Mouse (Mus musculus): Measurements from ENCODE around the gene Larp1b. TPM values are rescaled to one million over a fixed set of nuclear protein-coding genes. Genes with fewer than 3 reads are reported as not detected.

Gene Larp1b
- polyA plus RNA-seq, 1 experiment: 127 TPM

GRCm38 (mm10) chr3:41020687-41021086 lies 71.1 kb downstream of the Larp1b start:
- H3K27ac ChIP-seq (ENCODE audit: control insufficient read depth, insufficient read depth, low read depth, low read length): no peak overlapping the region
- no peaks in the 10 kb centered on the region for H3K27me3 ChIP-seq (ENCODE audit: control insufficient read depth, insufficient read depth, low read length)
- TF ChIP-seq POLR2A (IDR thresholded peaks at IDR 0.05; ENCODE audit: control insufficient read depth, low read depth, low read length): no peak
- TF ChIP-seq CTCF (IDR thresholded peaks at IDR 0.05; ENCODE audit: control insufficient read depth, insufficient read depth, insufficient replicate concordance, low read depth, low read length): no peak
- H3K36me3 ChIP-seq (ENCODE audit: control insufficient read depth, insufficient read depth, low read length): no peaks in the 10 kb centered on the region
- H3K4me3 ChIP-seq (ENCODE audit: control insufficient read depth, low read depth, low read length): no peak overlapping the region
- no peaks in the 10 kb centered on the region for H3K4me1 ChIP-seq (ENCODE audit: control insufficient read depth, insufficient read depth, low read length)

GRCm38 (mm10) chr3:41021980-41022379 lies 72.4 kb downstream of the Larp1b start:
- H3K27ac ChIP-seq (ENCODE audit: control insufficient read depth, insufficient read depth, low read depth, low read length): no peak overlapping the region
- H3K4me1 ChIP-seq (ENCODE audit: control insufficient read depth, insufficient read depth, low read length): no peaks in the 10 kb centered on the region
- TF ChIP-seq POLR2A (IDR thresholded peaks at IDR 0.05; ENCODE audit: control insufficient read depth, low read depth, low read length): no peak
- no peak for TF ChIP-seq CTCF (IDR thresholded peaks at IDR 0.05; ENCODE audit: control insufficient read depth, insufficient read depth, insufficient replicate concordance, low read depth, low read length)
- H3K4me3 ChIP-seq (ENCODE audit: control insufficient read depth, low read depth, low read length): no peak overlapping the region
- no peaks in the 10 kb centered on the region for H3K27me3 ChIP-seq (ENCODE audit: control insufficient read depth, insufficient read depth, low read length)
- H3K36me3 ChIP-seq (ENCODE audit: control insufficient read depth, insufficient read depth, low read length): no peaks in the 10 kb centered on the region; the same call in 1 of the 2 replicates

GRCm38 (mm10) chr3:41030705-41031104 lies 81.1 kb downstream of the Larp1b start:
- Histone ChIP-seq H3K27me3 (ENCODE audit: control insufficient read depth, insufficient read depth, low read length) (no peaks in the 10 kb centered on the region), H3K4me1 (ENCODE audit: control insufficient read depth, insufficient read depth, low read length) (no peaks in the 10 kb centered on the region), H3K4me3 (ENCODE audit: control insufficient read depth, low read depth, low read length) (no peak overlapping the region), H3K27ac (ENCODE audit: control insufficient read depth, insufficient read depth, low read depth, low read length) (no peak overlapping the region), H3K36me3 (ENCODE audit: control insufficient read depth, insufficient read depth, low read length) (no peaks in the 10 kb centered on the region; the same call in 1 of the 2 replicates)
- no peak for TF ChIP-seq POLR2A (IDR thresholded peaks at IDR 0.05; ENCODE audit: control insufficient read depth, low read depth, low read length)
- no peak for TF ChIP-seq CTCF (IDR thresholded peaks at IDR 0.05; ENCODE audit: control insufficient read depth, insufficient read depth, insufficient replicate concordance, low read depth, low read length)

GRCm38 (mm10) chr3:41031286-41032210 lies 81.9 kb downstream of the Larp1b start:
- H3K4me3 ChIP-seq (ENCODE audit: control insufficient read depth, low read depth, low read length): no peak overlapping the region
- no peaks in the 10 kb centered on the region for H3K4me1 ChIP-seq (ENCODE audit: control insufficient read depth, insufficient read depth, low read length)
- no peaks in the 10 kb centered on the region for H3K36me3 ChIP-seq (ENCODE audit: control insufficient read depth, insufficient read depth, low read length)
- no peak overlapping the region for H3K27ac ChIP-seq (ENCODE audit: control insufficient read depth, insufficient read depth, low read depth, low read length)
- no peak for TF ChIP-seq CTCF (IDR thresholded peaks at IDR 0.05; ENCODE audit: control insufficient read depth, insufficient read depth, insufficient replicate concordance, low read depth, low read length)
- TF ChIP-seq POLR2A (IDR thresholded peaks at IDR 0.05; ENCODE audit: control insufficient read depth, low read depth, low read length): no peak
- H3K27me3 ChIP-seq (ENCODE audit: control insufficient read depth, insufficient read depth, low read length): no peaks in the 10 kb centered on the region

- Histone ChIP-seq H3K4me3 (ENCODE audit: control insufficient read depth, low read depth, low read length) (no peak overlapping the region), H3K36me3 (ENCODE audit: control insufficient read depth, insufficient read depth, low read length) (no peaks in the 10 kb centered on the region; the same call in 1 of the 2 replicates), H3K27ac (ENCODE audit: control insufficient read depth, insufficient read depth, low read depth, low read length) (no peak overlapping the region), H3K4me1 (ENCODE audit: control insufficient read depth, insufficient read depth, low read length) (no peaks in the 10 kb centered on the region), H3K27me3 (ENCODE audit: control insufficient read depth, insufficient read depth, low read length) (no peaks in the 10 kb centered on the region)
- TF ChIP-seq POLR2A (IDR thresholded peaks at IDR 0.05; ENCODE audit: control insufficient read depth, low read depth, low read length): no peak
These were observed 88.8 kb downstream of the Larp1b start for GRCm38 (mm10) chr3:41038297-41038916.

DNA sequence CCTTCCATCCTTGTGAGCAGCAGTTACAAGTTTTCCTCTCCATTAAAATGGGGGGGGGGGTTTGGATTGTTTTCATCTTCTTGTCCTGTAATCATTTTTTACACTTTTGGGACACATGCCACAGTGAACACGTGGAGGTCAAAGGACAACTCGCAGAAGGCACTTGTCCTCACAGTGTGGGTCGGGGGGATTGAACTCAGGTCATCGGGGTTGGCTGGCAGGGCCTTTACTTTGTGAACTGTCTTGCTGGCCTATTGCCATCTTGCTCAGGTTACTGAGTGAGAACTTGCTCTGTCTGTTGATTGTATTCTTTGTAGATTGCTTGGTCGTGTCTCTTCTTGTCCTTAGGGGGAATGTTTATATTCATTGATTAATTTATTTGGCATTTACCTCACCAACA lies 91.6 kb downstream of the Larp1b start:
- Histone ChIP-seq H3K27ac (ENCODE audit: control insufficient read depth, insufficient read depth, low read depth, low read length) (no peak overlapping the region), H3K36me3 (ENCODE audit: control insufficient read depth, insufficient read depth, low read length) (no peaks in the 10 kb centered on the region; the same call in 1 of the 2 replicates), H3K27me3 (ENCODE audit: control insufficient read depth, insufficient read depth, low read length) (no peaks in the 10 kb centered on the region), H3K4me3 (ENCODE audit: control insufficient read depth, low read depth, low read length) (no peak overlapping the region), H3K4me1 (ENCODE audit: control insufficient read depth, insufficient read depth, low read length) (no peaks in the 10 kb centered on the region)
- TF ChIP-seq POLR2A (IDR thresholded peaks at IDR 0.05; ENCODE audit: control insufficient read depth, low read depth, low read length) (no peak), CTCF (IDR thresholded peaks at IDR 0.05; ENCODE audit: control insufficient read depth, insufficient read depth, insufficient replicate concordance, low read depth, low read length) (no peak)

- Histone ChIP-seq H3K27ac (ENCODE audit: control insufficient read depth, insufficient read depth, low read depth, low read length) (no peak overlapping the region), H3K4me1 (ENCODE audit: control insufficient read depth, insufficient read depth, low read length) (no peaks in the 10 kb centered on the region), H3K4me3 (ENCODE audit: control insufficient read depth, low read depth, low read length) (no peak overlapping the region), H3K27me3 (ENCODE audit: control insufficient read depth, insufficient read depth, low read length) (no peaks in the 10 kb centered on the region), H3K36me3 (ENCODE audit: control insufficient read depth, insufficient read depth, low read length) (no peaks in the 10 kb centered on the region)
- TF ChIP-seq CTCF (IDR thresholded peaks at IDR 0.05; ENCODE audit: control insufficient read depth, insufficient read depth, insufficient replicate concordance, low read depth, low read length) (no peak), POLR2A (IDR thresholded peaks at IDR 0.05; ENCODE audit: control insufficient read depth, low read depth, low read length) (no peak)
These were observed 92.7 kb downstream of the Larp1b start for GRCm38 (mm10) chr3:41042195-41042938.
